Mouse (Mus musculus) kidney, adult 18-20 months (tissue): ENCODE measurements at regions not wholly inside any gene's neighbourhood (a gene's known extent, or its start where the extent isn't known, plus 50 kb on each side); places are given as distances from the start of the nearest gene placed in this dataset.
A peak's percentile ranks its signal among the peaks of the same experiment; 100 is the strongest.
"Not testable (repeated sequence)": the region's sequence is repeated elsewhere in the genome, so short reads cannot be mapped to it uniquely, and the experiment has no call there.

ENCODE experiments used
- DNase-seq: peaks from one replicate; pipeline ENCODE4 v3.0.0; 2021

GRCm38 (mm10) chr16:86894333-86894732, 459.7 kb upstream of the N6amt1 start:
- DNase-seq = no peak

- no peak for DNase-seq
These were observed 465.6 kb upstream of the N6amt1 start for GRCm38 (mm10) chr16:86888421-86888820.

- DNase-seq = no peak
These were observed 466.4 kb upstream of the N6amt1 start for GRCm38 (mm10) chr16:86887605-86888004.

GRCm38 (mm10) chr16:86883862-86884261, 470.1 kb upstream of the N6amt1 start:
- DNase-seq = no peak

- peak; percentile 60 for DNase-seq
These were observed 471.5 kb upstream of the N6amt1 start for GRCm38 (mm10) chr16:86882529-86882928.

- no peak for DNase-seq
These were observed 472.4 kb upstream of the N6amt1 start for GRCm38 (mm10) chr16:86881583-86881982.

- no peak for DNase-seq
These were observed 493.2 kb upstream of the N6amt1 start for GRCm38 (mm10) chr16:86860828-86861227.

GRCm38 (mm10) chr16:86855891-86856290, 498.1 kb upstream of the N6amt1 start:
- peak; percentile 11 for DNase-seq

GRCm38 (mm10) chr16:86855312-86855711, 498.7 kb upstream of the N6amt1 start:
- DNase-seq = no peak

- no peak for DNase-seq
These were observed 500.6 kb upstream of the N6amt1 start for GRCm38 (mm10) chr16:86853398-86853797.

- DNase-seq = no peak
These were observed 515.3 kb upstream of the N6amt1 start for GRCm38 (mm10) chr16:86838457-86839337.

- no peak for DNase-seq
These were observed 526.3 kb upstream of the N6amt1 start for GRCm38 (mm10) chr16:86827645-86828044.

- DNase-seq = no peak
These were observed 527.3 kb upstream of the N6amt1 start for GRCm38 (mm10) chr16:86826641-86827040.

- no peak for DNase-seq
These were observed 530.5 kb upstream of the N6amt1 start for GRCm38 (mm10) chr16:86823496-86823895.

- DNase-seq = no peak
These were observed 532.4 kb upstream of the N6amt1 start for GRCm38 (mm10) chr16:86821586-86821985.

- not testable (repeated sequence) for DNase-seq
These were observed 535.3 kb upstream of the N6amt1 start for GRCm38 (mm10) chr16:86818639-86819038.

- peak; percentile 59 for DNase-seq
These were observed 537.0 kb upstream of the N6amt1 start for GRCm38 (mm10) chr16:86816763-86817593.

- DNase-seq = no peak
These were observed 538.0 kb upstream of the N6amt1 start for GRCm38 (mm10) chr16:86816006-86816405.

- DNase-seq = no peak
These were observed 541.3 kb upstream of the N6amt1 start for GRCm38 (mm10) chr16:86812692-86813091.

- DNase-seq = no peak
These were observed 545.2 kb upstream of the N6amt1 start for GRCm38 (mm10) chr16:86808644-86809324.

- no peak for DNase-seq
These were observed 547.6 kb upstream of the N6amt1 start for GRCm38 (mm10) chr16:86806374-86806773.

- DNase-seq = no peak
These were observed 577.9 kb upstream of the N6amt1 start for GRCm38 (mm10) chr16:86776086-86776485.

- no peak for DNase-seq
These were observed 581.4 kb upstream of the N6amt1 start for GRCm38 (mm10) chr16:86772586-86772985.
